Mouse (Mus musculus) layer of hippocampus, adult 18-20 months (tissue): Measurements from ENCODE around the gene Epb41l3. TPM values are rescaled to one million over a fixed set of nuclear protein-coding genes. Genes with fewer than 3 reads are reported as not detected.
A peak's percentile ranks its signal among the peaks of the same experiment; 100 is the strongest.

Source experiments
- DNase-seq, 2 experiments: peaks; one replicate each; pipeline ENCODE4 v3.0.0; 2022; ENCODE audit warnings: low spot score in 2 of 2
- total RNA-seq, 2 experiments: library from RNA; stranded (reverse); gene quantifications; 2 replicates each; pipeline ENCODE4 v1.2.3; 2021

The Epb41l3 gene
- total RNA-seq, 2 experiments from 2014 or later, result 140 to 146 TPM

DNA sequence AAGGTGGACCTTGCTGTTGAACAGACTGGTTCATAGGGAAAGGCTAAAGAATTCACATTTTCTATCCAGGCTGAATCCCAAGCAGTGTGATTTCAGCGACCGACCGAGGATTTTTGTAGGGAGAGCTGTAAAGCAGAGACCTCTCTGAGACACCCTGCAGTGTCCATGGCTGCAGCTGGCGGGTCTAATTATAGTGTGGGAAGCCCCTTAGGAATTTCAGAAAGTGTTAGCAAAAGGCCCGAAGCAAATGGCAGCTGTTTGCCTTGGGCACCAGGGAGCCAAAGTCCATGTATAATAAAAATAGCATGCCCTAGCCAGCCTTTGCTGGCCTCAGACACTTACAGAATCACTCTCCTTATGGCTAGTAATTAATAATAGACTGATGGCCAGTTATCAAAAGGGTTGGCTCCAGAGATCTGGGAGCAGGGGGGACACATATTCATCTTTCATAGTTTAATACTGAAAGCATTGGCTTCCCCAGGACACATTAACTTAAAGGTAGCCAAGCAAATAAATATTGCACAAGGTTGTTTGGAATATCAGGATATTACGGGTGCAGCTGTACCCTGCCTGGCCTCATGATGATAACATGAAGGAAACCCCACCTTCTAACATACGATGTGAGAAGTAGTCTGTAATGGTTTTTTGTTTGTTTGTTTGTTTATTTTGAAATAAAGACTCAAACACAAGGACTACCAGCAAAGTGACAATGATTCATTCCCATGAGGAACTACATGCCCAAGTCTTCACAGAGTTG is 106.3 kb downstream of the Epb41l3 start:
- no peak for DNase-seq

DNA sequence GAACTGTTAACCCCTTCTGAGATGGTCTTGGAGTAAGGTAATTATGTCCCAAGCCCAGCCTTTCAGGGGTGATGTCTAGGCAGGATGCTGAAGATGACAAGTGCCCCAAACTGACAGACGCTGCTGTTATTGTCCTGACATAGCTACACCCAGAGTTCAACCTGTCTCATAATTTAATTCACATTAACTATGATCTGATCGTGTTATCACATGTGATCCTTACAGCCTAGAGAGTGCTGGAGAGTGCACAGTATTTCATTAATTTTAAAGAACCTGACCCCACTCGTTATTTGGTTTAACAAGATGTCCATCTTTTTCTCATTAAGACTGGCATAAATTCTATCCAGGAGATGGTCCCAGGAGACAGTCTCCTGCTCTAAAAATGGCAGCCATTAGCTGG is 112.3 kb downstream of the Epb41l3 start:
- no peak for DNase-seq

DNA sequence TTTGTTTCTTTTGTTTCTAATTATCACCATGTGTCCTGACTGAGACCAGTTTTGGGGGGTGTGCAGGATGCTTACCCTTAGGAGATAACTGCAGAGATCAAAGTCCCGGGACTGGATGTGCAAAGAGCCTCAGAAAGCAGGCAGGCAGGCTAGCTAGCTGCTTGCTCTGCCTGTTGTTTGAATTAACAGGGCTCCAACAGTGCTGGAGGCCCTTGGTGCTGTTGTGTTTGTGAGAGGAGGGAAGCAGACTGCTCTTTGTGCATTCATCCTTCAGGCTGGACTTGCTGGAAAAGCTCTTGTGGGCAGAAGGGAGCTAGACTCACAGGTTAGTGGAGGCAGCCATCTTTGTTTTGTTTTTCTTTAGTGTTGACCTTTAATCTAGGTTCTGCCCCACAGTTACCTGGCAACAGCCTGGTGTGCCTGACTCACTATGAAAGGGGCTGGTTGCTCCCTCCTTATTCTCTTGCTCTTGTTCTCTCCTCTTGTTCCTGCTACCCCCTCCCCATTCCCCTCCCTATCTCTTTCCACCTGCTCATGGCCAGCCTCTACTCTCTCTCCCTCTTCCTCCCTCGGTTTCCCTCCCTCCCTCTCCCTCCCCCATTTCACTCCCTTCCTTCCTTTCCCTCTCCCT is 117.5 kb downstream of the Epb41l3 start:
- no peak for DNase-seq

- no peak for DNase-seq
Measured at GRCm38 (mm10) chr17:69194599-69194998, 119.1 kb downstream of the Epb41l3 start.

DNA sequence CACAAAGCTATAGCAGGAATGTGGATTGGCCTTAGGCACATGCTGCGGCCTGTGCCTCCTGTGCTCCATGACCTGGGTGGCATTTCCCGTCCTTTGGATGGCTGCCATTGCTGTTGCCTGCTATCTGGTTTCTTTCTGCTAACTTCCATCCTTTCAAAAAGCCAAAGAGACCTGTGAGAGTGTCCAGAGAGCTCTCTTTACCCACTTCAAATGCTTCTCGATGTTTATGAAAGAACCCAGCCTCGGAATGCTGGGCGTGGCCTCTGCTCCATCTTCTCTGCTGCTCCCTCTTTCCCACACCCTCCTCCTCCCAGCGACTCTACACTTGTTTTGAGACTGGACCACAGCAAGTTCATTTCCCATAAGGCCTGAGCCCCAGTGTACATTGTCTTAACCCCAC is 120.3 kb downstream of the Epb41l3 start:
- no peak for DNase-seq

DNA sequence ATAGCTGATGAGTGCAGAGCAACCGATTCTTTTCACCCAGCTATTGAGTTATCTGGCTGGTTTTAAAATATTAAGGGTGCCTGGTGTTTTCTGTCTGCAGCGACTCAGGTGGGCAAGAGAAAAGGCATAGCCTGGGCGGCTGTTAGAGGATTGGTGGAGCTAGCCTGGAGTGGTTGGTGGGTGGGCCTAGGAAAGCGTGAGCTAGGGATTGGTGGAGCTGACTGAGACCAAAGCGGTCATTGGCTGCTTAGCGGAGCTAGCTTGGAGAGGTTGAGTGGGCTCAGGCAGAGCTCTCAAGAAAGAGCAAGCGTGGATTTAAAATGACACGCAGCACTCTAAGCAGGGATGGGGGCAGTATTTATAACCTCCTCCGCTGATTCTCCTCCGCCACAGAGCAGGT is 121.2 kb downstream of the Epb41l3 start:
- DNase-seq, result no peak

DNA sequence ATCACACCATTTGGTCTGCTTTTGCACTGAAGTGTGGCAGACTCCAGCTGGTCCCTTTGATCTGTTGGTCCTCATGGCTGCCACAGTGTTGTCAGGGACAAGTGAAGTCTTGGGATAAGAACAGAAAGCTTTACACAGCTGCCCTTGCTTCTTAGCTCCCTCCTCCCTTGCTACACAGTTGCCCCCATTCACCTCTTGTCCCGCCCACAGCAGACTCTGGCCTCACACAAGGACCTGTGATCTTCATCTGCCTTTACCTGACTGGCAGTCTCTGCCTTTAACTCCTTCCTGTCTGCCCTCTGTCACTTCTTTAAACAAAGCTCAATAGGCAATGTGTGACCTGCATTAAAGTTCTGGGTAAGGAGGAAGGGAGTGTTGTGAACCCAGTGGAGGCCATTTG is 123.3 kb downstream of the Epb41l3 start:
- no peak for DNase-seq

DNA sequence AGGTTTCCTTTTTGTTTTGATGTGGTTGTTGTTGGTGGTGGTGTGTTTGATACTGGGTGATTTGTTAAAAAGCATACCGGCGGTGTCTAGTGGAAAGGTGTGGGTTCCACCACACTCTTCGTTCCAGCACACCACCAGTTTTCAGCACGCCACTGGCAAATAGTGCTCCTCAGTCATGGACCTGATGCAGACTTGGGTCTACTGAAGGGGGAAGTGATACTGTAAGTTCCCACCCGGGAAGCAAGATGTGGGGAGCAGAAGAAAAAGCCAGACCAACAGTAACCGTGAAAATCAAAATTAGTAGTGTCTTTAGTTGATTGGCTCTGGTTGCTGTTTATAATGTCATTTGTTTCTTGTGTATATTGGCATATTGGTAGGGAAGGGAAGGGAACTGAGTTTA is 124.3 kb downstream of the Epb41l3 start:
- no peak for DNase-seq

DNA sequence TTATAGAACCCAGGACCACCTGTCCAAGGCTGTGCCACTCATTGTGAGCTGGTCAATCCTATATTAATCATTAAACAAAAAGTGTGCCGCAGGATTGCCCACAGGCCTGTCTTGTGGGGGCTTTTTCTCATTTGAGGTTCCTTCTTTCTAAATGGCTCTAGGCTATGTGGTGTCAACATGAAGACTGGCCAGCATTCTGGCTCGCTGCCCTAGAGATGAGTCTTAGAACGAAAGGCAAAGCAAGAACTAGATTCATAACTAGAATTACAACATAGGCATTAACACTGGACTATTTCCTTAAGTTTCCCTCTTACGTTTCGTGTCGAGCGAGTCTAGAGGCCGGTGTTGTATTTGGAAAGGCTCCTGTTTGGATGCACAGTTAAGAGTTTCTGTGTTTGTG is 125.5 kb downstream of the Epb41l3 start:
- no peak for DNase-seq

GRCm38 (mm10) chr17:69205282-69205999 is 130.0 kb downstream of the Epb41l3 start:
- no peak for DNase-seq

DNA sequence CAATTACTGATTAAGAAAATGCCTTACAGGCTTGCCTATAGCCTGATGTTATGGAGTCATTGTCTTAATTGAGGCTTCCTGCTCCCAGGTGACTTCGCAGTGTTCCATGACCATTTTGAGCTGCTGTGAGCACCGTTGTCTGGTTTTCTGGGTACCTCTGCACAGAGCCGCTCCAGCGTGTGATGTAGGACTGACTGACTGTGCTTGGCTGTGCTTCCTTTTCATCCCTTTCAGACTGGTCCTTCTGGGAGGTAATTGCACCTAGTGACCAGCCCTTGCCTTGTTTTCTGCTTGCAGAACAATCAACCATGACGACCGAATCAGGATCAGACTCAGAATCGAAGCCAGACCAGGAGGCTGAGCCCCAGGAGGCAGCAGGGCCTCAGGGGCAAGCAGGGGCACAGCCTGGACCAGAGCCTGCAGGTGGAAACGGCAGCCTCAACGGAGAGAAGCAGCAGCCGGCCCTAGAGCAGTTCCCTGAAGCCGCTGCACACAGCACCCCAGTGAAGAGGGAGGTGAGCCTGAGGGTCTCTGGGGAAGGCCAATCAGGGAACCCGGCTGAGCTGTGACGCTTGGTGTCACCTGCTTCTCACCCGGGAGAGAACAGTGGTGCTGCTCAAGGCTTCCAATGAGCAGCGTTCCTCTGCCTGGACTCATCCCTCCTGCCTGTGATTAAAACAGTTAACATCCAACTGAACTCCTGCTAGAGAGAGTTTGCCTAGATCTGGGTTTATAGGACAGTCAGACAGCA is 132.3 kb downstream of the Epb41l3 start:
- DNase-seq, result no peak

GRCm38 (mm10) chr17:69211065-69211464 is 135.6 kb downstream of the Epb41l3 start:
- DNase-seq, result no peak

DNA sequence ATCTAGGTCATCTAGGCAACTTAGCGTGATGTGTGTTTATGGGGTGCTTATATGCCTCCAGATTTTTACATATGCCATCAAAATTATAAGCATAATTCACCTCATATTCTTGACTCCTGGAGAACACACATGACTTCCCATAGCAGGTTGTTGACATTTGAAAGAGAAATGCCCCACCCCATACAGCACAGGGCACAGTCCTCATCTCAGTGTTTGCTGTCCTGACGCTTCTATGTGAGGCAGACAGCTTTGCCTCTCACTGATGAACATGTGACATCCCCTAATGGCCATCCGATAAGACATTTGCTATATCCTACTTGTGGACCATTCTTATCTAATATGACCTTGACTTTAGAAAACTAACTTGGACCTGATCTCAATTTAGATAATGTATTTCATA is 140.6 kb downstream of the Epb41l3 start:
- no peak for DNase-seq

DNA sequence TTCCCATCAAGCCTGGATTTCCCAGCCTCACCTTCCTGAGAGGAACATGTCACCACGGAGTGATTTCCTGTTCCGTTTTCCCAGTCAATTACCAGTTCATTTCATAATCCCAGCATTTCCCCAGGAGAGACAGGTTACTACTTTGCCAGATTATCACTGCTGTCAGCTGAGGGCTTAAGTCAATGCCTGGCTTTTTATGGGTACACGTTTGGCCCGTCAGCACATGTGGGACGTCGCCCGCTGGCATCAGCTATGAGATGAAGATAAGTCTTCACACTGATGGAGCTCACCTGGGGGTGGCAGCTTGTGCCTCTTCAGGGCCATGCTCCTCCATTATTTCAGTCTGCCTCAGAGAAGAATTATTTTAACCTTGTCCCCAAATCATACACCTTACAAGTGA is 145.4 kb downstream of the Epb41l3 start:
- no peak for DNase-seq

GRCm38 (mm10) chr17:69221377-69221776 is 145.9 kb downstream of the Epb41l3 start:
- DNase-seq, result peak in 1 of 2 experiments; percentile 28

GRCm38 (mm10) chr17:69221966-69222692 is 146.6 kb downstream of the Epb41l3 start:
- DNase-seq, result no peak

- DNase-seq, result no peak
Measured at GRCm38 (mm10) chr17:69225996-69226395, 150.5 kb downstream of the Epb41l3 start.

- DNase-seq, result no peak
Measured at GRCm38 (mm10) chr17:69227426-69228014, 152.0 kb downstream of the Epb41l3 start.

DNA sequence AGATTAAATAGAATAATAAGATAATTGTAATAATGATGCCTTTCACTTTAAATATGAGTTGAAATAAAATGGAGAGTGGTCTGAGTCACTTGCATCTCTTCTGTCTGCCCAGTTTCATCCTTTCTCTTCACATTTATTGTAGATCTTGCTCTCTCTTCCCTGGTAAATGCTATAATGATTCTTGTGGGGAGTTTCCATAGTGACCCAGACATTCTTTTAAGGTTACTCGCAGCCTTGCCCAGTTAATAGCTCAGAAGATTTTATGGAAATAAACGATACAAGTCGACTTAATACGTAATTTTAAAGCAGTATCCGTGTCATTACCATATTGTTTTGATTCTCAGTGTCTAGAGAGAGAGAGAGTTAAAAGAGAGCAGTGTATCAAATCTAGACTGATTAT is 154.0 kb downstream of the Epb41l3 start:
- no peak for DNase-seq

DNA sequence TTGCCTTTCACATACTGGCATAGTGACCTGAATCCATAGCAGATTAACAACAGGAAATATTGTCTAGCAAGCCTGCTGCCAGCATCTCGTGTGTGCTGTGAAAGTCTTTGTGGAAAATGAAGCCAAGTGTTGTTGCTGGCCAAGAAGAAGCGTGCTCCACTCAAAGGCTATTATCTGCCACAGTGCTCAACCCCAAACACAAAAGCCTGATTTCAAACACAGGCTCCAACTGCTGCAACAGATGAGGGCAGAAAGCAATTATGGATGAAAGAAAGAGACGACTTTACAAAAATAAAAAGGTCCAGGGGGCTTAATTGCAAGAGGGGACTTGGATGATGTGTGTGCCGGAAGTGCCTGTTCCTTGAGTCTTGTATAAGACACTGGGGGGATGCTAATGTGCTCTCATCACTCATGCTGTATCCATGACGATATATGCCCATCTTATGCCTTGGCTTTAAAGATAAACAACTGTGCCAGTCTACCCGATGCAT is 154.7 kb downstream of the Epb41l3 start:
- DNase-seq, result no peak
